Mouse (Mus musculus) liver, embryonic 14.5 days (tissue): ENCODE measurements around the gene Mettl14.

Experiments
- CTCF ChIP-seq: IDR thresholded peaks from 2 replicates; pipeline ENCODE4 v1.5.1; 2016; ENCODE audit warnings: antibody characterized with exemption, low read depth, control low read depth
- EP300 ChIP-seq: IDR thresholded peaks from 2 replicates; pipeline ENCODE4 v1.6.1; 2016; ENCODE audit warnings: antibody characterized with exemption, low read depth

DNA sequence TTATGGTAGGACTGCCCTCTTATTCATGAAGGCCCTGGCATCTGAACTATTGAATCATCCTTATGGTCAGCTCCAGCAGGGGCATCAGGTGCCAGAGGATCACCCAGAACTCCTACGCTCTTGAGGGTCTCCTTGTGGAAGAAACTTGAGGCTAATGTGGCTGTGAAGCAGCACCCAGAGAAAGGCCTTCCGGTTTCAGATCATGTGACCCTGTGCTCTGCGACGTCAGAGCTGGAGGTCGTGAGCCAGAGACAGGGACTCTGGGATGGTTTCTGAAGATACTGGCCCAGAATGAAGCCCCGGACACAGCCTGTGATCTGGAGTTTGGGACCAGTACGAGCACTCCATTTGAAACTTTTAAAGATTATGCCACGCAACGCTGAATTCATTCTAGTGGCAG lies 65.6 kb downstream of the Mettl14 start:
- no peak for TF ChIP-seq CTCF
- no peak for TF ChIP-seq EP300
